Mouse (Mus musculus) kidney, adult 2 months (tissue): ENCODE data around the gene Nfatc3.

ENCODE experiments used
- CTCF ChIP-seq: fragments of 200-500 bp; conservative IDR thresholded peaks from 2 replicates; pipeline ENCODE4 v1.5.1; 2011; ENCODE audit warnings: low read depth, mild to moderate bottlenecking, control low read depth, low read length, moderate library complexity, mixed read lengths; ENCODE audit not compliant: insufficient read depth, insufficient read length
- POLR2A ChIP-seq: fragments of 200-500 bp; IDR thresholded peaks from one replicate; pipeline ENCODE4 v1.6.1; 2011; ENCODE audit warnings: low read depth, low read length, control low read depth

GRCm38 (mm10) chr8:106130505-106130904, 71.9 kb downstream of the Nfatc3 start:
- no peak for TF ChIP-seq CTCF
- TF ChIP-seq POLR2A, result no peak
